Mouse (Mus musculus): ENCODE measurements around the gene Ntsr1.

Ntsr1 gene

DNA sequence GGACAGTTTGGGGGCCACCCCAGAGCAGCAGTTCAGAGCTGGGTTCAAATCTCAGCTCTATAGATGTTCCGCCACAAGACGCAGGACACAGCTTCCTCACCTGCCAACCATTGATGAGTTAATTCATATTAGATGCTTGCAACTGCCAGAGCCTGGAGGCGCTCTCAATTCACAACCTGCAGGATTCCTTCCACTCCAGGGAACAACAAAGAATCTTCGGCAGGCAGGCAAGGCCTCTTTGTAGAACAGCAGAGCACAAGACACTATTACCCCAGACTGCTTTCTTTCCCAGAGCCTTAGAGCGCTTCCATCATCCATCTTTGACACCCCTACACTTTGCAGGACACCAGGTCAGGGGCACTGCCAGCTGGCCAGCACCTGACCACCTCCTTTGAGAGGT lies 6.5 kb downstream of the Ntsr1 start:
- in situ Hi-C loops (cut with MboI, MseI), result no loop called here

GRCm38 (mm10) chr2:180508455-180509115 lies 8.8 kb downstream of the Ntsr1 start:
- in situ Hi-C loops (cut with MboI, MseI), result no loop called here

DNA sequence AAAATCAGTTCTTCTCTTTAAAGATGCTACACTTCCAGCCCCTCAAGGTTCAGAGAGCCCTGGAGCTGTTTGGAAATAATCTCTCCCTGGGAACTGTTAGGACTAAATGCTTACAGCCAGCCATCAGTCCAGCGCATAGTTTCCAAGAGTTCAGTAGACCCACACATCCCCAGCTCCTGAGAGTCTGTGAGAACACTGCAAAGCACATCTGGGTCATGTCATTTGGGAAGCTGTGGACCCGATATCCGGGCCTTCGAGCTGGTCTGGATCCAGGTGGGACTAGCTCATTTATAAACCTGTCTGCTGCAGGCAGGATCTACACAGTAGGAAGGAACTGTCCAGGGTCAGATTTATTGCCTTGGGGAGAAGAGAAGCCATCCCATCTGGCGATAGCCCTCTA lies 11.1 kb downstream of the Ntsr1 start:
- in situ Hi-C loops (cut with MboI, MseI), result no loop called here

DNA sequence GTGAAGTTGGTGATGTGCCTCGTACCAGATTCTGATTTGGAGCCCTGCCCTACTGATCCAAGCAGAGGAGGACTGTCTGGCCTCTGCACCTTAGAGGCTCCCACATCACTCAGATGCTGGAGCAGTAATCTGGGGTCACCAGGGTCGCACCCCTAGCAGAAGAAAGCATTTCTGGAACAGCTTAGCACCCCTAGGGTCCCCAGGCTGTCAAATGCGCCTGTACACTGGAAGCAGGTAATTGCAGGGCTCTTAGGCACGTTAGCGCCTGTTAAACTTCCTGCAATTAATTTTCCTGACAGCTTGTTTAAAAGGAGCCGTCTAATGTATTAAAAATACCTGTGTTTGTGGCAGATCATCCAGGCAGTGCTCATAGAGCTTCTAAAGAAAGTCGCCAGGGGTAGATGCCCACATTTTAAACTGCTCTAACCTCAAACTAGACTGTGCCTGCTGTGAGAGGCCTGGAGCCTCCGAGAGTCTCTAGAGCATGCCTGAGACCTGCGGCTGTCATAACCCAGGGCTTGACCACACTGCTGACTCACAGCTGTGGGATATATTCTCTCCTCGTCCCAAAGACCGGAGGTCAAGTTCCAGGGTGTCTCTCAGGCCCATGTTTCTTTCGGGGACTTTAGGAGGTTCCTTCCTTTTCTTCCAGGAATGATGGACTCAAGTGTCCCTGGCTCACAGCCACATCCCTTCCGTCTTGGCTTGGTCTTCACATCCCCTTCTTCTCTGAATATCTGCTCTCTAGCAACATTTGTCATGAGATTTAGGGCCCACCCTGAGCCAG lies 12.3 kb downstream of the Ntsr1 start:
- in situ Hi-C loops (cut with MboI, MseI), result no loop called here

DNA sequence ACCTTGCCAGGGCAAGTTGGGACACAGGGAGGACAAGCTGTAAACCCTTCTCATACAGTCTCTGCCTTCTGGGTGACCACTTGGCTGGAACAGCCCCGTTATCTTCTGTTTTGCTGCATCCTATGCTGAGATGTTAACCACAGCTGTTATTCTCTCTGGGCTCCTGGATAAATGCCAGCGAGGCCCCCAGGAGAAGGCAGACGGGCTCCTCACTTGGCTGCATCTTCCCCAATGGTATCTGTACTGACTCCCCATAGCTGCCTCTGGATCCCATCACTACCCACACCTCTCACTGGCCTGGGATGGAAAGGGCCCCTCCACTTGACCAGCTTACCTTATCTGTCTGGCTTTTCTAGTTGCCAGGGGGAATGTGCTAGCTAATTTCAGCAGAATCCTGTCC lies 13.2 kb downstream of the Ntsr1 start:
- in situ Hi-C loops (cut with MboI, MseI), result no loop called here

- in situ Hi-C loops (cut with MboI, MseI), result no loop called here
Measured at GRCm38 (mm10) chr2:180513835-180514234, 14.1 kb downstream of the Ntsr1 start.

GRCm38 (mm10) chr2:180521437-180522221 lies 21.9 kb downstream of the Ntsr1 start:
- in situ Hi-C loops (cut with MboI, MseI), result no loop called here

DNA sequence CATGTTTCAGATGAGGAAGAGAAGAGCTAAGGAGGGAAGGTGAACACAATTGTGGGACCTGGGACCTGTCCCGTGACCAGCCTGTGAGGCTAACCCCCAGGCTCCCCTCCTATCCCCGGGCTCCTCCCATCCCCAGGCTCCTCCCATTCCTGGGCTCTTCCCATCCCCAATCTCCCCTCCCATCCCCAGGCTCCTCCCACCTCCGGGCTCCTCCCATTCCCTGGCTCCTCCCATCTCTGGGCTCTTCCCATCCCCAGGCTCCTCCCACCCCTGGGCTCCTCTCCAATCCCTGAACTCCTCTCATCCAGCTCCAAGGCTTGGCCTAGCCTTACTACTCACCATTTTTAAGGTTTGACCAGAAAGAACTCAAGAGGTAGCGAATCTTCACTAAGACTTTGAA lies 23.0 kb downstream of the Ntsr1 start:
- in situ Hi-C loops (cut with MboI, MseI), result no loop called here

DNA sequence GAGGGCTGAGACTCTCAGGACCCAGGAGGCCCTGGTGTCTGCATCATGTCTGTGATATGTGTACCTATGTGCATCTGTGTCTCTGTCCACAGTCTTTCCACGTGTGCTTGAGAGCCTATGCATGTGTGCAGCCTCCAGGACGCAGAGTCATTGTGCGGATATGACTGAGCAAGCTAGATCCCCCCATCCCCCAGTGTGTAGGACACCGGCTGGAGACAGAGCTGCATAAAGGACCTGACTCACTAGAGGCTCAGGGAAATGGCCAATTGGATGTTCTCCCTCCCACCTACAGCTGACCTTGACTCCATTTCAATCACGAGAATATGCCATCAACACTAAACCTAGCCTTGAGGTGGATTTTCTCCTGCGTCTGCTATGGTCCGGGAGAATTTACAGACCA lies 27.7 kb downstream of the Ntsr1 start:
- in situ Hi-C loops (cut with MboI, MseI), result no loop called here

DNA sequence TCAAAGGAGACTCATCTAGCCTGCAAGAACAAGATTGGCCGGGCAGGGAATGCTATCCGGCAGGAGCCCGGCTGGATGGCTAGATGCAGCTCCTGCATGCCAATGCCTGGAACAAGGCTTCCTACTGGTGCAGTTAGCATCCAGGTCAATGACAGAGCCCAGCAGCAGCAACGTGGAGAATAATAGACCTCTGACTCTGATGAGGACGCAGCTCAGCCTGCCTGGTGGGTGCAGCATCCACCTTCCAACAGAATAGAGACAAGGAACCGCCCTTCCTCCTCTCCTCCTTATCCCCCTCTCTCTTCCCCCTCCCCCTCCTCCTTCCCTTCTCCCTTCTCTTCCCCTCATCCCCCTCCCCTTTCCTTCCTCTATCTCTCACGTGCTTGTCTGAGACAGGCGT lies 28.1 kb downstream of the Ntsr1 start:
- in situ Hi-C loops (cut with MboI, MseI), result no loop called here

GRCm38 (mm10) chr2:180530130-180530529 lies 30.4 kb downstream of the Ntsr1 start:
- in situ Hi-C loops (cut with MboI, MseI), result no loop called here

- in situ Hi-C loops (cut with MboI, MseI), result no loop called here
Measured at GRCm38 (mm10) chr2:180530584-180530983, 30.8 kb downstream of the Ntsr1 start.

DNA sequence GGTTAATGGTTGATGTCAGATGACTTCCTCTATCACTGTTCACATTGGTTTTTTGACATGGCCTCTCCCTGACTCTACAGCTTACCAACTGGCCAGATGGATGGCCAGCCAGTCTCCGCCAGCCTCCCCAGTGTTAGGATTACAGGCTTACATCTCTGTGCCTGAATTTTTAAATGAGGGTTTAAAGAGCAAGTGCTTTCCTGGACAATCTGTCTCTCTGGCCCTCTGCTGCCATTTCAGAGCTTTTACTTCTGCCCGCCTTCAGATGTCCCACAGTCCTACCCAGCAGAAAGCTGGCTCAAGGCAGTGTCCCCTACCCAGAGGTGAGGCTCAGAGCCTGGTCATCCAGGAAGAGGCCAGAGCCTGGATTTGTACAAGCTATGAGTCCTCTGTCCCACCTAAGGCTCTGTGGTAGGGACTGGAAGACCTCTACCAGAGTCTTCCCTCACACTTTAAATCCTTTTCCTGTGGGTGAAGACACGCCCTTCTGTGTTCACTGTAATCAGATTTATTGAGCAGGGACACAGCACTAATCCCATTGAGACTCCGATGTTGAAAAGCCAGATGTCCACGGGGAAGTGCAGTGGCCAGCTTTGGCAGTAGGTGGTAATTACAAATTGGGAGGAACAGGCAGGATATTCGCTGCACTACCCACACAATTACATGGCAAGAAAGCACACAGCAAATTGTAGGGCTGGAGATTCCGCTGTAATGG lies 32.1 kb downstream of the Ntsr1 start:
- in situ Hi-C loops (cut with MboI, MseI), result no loop called here

GRCm38 (mm10) chr2:180532386-180532995 lies 32.7 kb downstream of the Ntsr1 start:
- in situ Hi-C loops (cut with MboI, MseI), result no loop called here

DNA sequence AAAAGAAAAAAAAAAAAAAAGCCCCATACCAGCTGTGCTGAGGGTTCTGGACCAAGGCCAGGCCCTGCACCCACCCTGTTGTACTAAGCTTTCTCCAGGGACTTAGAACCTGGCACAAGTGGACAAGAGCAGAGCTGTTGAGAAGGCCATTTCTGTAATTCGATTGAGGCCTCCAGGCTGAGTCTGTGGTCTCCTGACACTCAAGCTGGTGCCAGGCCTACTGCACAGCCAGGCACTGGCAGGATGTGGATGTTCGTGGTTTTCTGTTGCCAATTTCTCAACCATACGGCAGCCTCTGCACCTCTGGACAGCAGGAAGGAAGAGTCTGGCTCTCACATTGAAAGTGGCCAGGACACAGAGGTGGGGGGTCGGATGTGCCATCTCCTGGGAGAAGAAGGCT lies 33.5 kb downstream of the Ntsr1 start:
- in situ Hi-C loops (cut with MboI, MseI), result no loop called here

DNA sequence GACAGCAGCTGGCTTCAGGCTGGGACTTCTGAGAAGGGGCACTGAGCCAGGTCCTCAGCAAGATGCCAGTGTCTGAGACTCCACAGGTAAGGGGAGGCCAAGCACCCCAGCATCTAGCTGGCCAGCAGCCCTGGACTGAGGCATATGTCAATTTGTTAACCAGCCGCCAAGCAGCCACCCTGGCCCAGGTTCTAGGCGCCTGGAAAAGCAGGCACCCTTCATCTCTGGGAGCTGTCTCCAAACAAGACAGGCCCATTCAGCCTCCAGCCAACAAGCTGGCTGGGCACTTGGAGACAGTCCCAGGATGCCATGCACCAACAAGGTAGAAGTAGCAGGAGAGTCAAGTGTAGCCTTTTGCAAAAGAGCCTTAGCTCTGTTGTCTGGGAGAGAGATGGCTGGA lies 43.9 kb downstream of the Ntsr1 start:
- in situ Hi-C loops (cut with MboI, MseI), result no loop called here

DNA sequence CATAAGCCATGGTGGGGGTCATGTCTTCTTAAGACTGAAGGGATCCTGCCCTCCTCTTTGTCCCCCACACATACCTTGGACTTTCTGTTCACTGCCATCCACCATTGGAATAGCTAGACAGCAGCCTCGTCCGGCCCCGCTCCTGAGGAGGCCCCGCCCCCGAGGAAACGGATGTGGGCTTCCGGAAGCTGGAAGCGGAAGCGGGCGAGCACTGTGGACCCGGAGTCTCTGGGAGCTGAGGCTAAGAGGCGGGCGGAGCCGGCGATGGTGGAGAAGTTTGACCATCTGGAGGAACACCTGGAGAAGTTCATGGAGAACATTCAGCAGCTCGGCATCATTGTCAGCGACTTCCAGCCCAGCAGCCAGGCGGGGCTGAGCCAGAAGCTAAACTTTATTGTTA lies 45.3 kb downstream of the Ntsr1 start:
- in situ Hi-C loops (cut with MboI, MseI), result no loop called here

DNA sequence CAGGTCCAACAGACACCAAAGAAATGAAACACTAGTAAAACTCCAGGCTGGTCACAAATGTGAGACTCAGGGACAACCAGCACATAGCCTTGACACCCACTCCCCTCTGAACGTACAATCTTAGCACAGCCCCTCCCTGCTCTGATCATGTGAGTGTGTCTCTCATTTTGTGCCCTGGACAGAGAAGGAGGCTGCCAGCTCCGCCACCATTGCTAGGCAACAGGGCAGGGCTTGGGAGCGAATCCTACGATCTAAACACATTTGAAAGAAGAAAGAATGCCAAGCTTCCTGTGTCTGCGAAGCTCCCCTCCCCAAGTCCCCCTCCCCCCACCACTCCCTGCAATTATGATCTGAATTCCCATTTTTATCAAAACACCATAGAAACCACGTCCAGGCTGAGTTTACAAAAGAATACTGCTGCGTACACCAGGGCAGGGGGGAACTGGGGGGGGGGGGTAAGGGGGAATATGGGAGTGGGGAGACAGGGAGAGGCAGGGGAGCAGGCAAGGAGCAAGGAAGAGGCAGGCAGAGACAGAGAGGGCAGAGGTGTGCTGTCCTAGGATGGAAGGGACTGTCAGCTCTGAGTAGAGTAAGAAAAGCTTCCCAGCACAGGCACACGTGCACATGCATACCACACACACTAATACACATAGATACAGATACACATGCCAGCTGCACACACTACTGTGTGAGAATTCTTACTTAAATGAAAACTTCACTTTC lies 47.8 kb downstream of the Ntsr1 start:
- in situ Hi-C loops (cut with MboI, MseI), result no loop called here

- in situ Hi-C loops (cut with MboI, MseI), result no loop called here
Measured at GRCm38 (mm10) chr2:180552340-180552739, 52.6 kb downstream of the Ntsr1 start.

DNA sequence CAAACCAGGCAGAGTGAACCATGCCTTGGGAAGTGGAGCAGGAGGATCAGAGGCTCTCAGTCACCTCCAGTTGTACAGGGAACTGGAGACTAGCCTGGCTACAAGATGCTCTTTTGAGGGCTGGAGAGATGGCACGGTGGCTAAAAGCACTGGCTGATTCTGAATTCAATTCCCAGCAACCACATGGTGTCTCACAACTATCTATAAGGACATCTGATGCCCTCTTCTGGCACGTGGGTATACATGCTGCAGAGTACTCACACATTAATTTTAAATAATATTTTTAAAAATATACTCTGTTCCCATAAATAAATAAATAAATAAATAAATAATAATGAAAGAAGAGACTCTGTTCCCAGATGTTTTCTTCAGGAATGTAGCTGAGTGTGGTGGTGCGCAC lies 55.4 kb downstream of the Ntsr1 start:
- in situ Hi-C loops (cut with MboI, MseI), result no loop called here

DNA sequence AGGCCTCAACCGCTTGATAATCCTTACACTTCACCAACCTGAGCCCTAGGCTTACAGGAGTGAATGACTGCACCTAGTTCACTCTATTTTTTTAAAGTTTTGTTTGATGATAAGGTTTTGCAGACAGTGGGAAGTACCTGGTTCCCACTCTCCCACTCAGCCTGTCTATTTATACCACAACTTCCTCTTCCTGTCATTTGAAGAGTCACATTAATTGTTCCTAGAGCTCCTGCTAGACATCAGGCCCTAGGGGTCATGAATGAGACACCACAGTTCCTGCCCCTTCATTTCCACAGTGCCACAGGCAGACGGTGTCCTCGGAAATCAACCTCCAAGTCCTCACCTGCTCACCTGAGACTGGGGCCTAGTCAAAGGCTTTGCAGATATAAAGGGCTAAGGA lies 56.7 kb downstream of the Ntsr1 start:
- in situ Hi-C loops (cut with MboI, MseI), result no loop called here
